Mouse (Mus musculus): ENCODE measurements at regions not wholly inside any gene's neighbourhood (a gene's known extent, or its start where the extent isn't known, plus 50 kb on each side); places are given as distances from the start of the nearest gene placed in this dataset.

GRCm38 (mm10) chr12:118566681-118567080, 265.4 kb upstream of the Sp4 start:
- DNase-seq = no peak
- intact Hi-C loops (cut with DNase I; ENCODE audit: low total_unique reads) = no loop called here

GRCm38 (mm10) chr12:118564394-118565112, 263.3 kb upstream of the Sp4 start:
- intact Hi-C loops (cut with DNase I; ENCODE audit: low total_unique reads) = no loop called here
- no peak for DNase-seq

- intact Hi-C loops (cut with DNase I; ENCODE audit: low total_unique reads) = no loop called here
- DNase-seq = no peak
These were observed 261.0 kb upstream of the Sp4 start for GRCm38 (mm10) chr12:118562226-118562625.

DNA sequence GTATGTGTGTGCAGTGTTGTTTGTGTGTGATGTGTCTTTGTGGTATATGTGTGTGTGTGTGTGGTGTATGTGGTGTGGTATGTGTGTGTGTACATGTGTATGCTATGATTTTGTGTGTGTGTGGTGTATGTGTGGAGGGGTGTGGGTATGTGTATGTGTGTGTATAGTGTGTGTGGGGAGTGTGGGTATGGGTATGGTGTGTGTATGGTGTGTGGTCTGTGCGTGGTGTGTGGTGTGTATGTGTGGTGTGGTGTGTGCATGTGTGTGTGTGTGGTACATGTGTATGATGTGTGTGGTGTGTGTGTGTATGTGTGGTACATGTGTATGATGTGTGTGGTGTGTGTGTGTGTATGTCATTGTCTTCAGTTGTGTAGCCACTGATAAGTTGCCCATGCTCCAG, 247.8 kb upstream of the Sp4 start:
- DNase-seq = no peak
- intact Hi-C loops (cut with DNase I; ENCODE audit: low total_unique reads) = no loop called here

DNA sequence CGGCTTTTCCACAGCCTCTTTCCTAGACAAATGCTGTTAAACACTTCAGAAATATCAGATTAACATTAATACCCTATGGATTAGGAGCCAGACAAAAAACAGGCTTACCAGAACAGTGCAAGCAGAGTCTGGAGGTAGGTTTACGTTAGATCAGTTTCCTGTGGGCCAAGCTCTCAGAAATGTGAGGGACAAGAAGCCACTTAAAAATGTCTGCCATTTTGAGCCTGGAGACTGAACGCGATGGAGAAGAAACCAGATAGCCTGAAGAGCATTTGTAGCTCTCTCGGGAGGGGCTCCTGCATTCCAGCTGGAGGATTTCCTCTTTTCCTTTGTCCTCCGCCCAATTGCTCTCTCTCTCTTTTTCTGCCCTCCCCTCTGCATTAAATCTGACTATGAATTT, 239.1 kb upstream of the Sp4 start:
- intact Hi-C loops (cut with DNase I; ENCODE audit: low total_unique reads) = no loop called here
- no peak for DNase-seq

- intact Hi-C loops (cut with DNase I; ENCODE audit: low total_unique reads) = no loop called here
These were observed 229.3 kb upstream of the Sp4 start for GRCm38 (mm10) chr12:118530514-118530913.

GRCm38 (mm10) chr12:118529428-118530361, 228.5 kb upstream of the Sp4 start:
- no peak for DNase-seq
- intact Hi-C loops (cut with DNase I; ENCODE audit: low total_unique reads) = no loop called here

More at GRCm38 (mm10) chr12:118530514-118530913, 229.3 kb upstream of the Sp4 start:
- no peak for DNase-seq

- DNase-seq = no peak
- intact Hi-C loops (cut with DNase I; ENCODE audit: low total_unique reads) = no loop called here
These were observed 220.5 kb upstream of the Sp4 start for GRCm38 (mm10) chr12:118521770-118522169.

DNA sequence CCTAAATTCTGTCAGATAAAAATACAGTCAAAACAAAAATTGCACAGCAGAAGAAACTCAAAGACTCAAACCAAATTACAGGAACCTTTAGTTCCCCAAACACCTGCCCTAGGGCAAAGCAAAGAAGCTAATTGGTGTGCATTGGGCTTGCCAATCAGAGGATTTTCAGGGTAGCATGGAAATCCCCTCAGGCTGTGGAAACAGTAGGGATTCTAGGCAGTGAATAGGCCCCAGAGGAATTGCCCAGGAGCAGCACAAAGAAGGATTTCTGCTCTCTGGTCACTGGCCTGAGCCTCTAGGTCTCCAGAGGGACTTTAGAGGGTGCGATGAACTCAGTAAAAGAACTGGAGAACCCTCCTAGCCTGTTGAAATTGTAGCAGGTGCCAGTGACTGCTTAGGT, 220.1 kb upstream of the Sp4 start:
- intact Hi-C loops (cut with DNase I; ENCODE audit: low total_unique reads) = no loop called here
- no peak for DNase-seq

DNA sequence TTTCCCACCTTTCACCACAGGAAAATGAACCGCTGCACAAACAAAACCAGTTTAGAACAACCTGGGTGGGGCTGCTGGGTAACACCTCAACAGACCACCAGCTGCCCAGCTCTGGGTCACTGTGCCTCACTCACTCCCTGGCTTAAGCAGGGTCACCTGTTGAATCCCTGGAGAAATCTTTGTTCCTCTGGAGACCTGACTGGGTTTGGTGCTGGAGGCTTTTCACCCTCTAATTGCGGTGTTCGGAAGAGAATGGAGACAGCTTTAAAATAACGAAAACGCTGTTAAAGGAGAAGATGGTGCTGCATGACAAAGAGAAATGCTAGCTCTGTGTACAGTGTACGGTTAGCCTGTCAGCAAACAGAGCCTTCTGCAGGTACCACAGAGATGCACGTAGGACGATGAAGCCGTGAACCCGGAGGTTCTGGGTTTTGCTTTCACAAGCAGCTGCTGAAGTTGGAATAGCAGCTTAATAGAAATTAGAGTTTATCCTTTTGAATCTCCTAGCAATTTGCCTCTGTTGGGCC, 218.6 kb upstream of the Sp4 start:
- intact Hi-C loops (cut with DNase I; ENCODE audit: low total_unique reads) = no loop called here
- no peak for DNase-seq

DNA sequence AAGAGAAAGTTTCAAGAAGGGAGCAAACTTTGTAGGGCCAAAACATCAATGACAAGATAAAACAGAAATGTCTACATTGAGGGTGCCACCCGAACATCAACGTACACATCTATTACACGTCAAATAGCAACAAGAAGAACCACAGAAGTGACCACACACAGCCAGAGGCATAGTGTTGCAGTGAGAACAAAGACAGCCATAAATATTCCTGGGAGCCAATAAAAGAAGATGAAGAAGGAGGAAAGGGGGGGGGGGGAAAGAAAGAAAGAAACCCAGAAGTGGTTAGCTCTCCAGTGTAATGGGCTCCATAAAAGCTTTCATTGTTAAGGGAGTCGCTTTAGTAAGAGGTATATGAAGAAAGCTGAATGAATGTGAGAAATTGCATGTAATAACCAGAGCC, 209.7 kb upstream of the Sp4 start:
- no peak for DNase-seq
- intact Hi-C loops (cut with DNase I; ENCODE audit: low total_unique reads) = no loop called here

DNA sequence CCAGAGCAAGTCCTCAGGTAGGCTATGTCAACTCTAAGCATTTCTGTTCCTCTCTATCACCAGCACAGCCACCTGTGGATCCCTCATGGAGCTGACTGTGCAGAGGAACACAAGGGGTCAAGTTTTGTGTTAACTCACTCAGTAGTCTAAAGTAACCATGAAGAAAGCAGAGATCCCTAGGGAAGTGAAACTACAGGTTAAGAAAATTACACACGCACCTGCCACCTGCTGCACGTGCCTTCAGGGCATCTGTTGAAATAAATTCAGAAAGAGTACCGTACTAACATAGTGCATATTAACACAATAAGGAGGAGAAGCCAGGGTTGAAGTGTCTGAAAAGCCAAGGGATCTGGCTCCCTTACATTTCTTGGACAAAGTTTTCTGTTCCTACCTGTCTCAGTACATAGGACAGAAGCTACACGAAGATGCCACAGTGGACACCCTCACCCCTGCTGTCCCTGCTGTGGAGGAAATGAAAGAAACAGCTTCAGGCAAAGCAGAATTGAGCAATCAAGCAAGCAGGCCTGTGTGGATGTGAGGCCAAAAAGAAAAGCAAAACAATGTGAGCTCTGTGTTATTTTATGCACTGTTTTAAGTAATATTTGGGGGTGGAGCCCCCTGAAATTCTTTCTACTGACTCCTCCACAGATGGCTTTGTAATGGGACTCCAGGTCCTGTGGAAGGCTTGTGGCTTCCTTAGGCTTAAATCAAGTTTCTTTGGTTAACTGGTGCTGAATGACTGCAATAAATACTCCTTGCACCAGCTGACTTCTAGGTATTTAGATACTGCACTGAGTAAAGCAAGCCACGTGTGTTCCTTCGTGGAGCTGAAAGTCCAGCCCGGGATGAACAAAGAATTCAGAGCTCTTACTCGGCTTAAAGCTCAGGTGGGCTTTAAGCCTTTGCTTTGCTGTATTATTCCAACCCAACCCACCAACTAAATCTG, 208.0 kb upstream of the Sp4 start:
- no peak for DNase-seq
- intact Hi-C loops (cut with DNase I; ENCODE audit: low total_unique reads) = no loop called here

DNA sequence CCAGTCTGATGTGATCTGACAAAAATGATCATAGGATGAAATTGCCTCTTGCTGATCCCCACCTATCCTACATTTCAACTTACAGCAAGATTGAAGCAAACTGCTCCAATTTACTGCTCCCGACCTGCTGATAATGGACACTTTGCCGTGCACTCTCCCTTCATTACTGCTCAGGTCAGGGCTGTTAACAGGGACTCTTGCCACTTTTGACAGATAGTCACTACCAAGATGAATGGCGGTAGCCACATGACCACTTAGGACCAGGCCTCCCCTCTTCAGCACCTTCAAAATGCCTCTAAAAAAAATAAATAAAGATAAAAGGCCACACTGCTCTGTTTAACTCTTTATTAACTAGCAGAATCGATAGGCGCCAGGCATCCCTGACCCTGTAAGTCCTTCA, 199.2 kb upstream of the Sp4 start:
- no peak for DNase-seq
- intact Hi-C loops (cut with DNase I; ENCODE audit: low total_unique reads) = no loop called here

DNA sequence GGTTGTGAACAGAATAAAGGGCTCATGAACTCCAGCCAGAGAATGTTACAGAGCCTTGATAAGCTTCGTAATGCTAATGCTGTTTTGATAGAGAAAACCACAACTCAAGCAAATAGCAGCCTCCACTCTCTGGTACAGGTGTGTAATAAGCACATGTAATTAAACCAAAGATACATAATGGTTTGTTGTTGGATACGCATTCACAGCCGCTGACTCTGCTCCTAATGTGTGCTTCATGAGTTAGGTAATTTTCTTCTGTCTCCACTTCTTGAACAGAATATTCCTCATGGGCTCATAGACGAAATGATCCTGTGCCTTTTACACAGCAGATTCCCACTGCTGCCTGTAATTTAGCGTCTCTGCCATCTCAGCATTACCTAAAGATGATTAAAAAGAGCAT, 186.8 kb upstream of the Sp4 start:
- intact Hi-C loops (cut with DNase I; ENCODE audit: low total_unique reads) = loop anchor here (10.0 kb wide), 1 partner anchor 127 kb away; no protein-coding TSS in a partner anchor
- no peak for DNase-seq

DNA sequence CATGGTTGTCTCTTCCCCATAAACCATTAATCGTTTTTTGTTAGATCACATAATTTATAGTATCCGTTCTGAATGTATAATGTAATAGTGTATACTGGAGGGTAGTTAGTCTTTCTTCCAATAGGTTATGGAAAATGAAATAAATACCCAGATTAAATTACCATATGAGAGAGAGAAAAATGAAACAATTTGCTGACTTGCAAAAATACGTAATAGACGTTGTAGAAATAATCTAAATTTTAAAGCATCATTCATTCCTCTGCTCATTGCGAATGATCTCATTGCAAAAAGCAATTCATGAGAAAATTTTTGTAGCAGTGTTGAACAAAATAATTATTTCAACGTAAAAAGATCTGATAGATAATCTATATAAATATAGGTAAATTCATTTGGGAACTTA, 185.2 kb upstream of the Sp4 start:
- intact Hi-C loops (cut with DNase I; ENCODE audit: low total_unique reads) = loop anchor here (10.0 kb wide), 1 partner anchor 128 kb away; no protein-coding TSS in a partner anchor
- no peak for DNase-seq

DNA sequence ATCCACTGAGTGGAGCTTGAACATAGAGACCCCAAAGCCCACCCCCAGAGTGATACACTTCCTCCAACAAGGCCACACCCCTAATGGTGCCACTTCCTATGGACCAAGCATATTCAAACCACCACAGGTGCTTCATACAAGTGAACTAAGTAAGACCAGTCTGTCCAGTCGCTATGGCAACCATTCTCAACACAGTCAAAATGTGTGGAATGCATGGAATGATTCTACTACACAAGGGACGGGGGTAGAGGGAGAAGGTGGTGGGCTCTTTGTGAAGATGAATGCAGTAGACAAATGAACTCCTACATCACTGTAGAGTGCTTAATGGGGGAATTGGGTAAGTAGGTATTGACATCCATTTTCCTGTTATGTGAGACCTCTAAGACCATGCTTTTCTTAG, 180.1 kb upstream of the Sp4 start:
- no peak for DNase-seq
- intact Hi-C loops (cut with DNase I; ENCODE audit: low total_unique reads) = loop anchor here (10.0 kb wide), 1 partner anchor 133 kb away; no protein-coding TSS in a partner anchor

DNA sequence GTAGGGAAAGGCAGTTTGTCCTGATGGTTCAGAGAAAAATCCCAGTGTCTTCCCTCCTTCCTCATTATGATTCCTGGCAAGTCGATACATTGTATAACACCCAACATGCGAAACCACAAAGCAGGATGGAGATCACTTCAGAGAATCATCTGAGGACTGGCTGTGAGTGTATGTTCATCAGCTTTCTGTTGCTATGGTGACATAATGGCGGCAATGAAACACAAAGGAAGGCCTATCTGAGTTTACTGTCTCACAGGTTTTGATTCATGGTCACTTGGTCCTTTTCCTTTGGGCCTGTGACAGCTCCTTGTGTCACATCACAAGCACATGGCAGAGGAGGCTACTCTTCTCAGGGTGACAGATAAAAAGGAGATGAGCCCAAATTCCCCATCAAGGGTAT, 173.5 kb upstream of the Sp4 start:
- DNase-seq = no peak
- intact Hi-C loops (cut with DNase I; ENCODE audit: low total_unique reads) = no loop called here

GRCm38 (mm10) chr12:118466837-118467236, 165.6 kb upstream of the Sp4 start:
- intact Hi-C loops (cut with DNase I; ENCODE audit: low total_unique reads) = no loop called here
- no peak for DNase-seq

Measured in gastrocnemius, postnatal 14 days (tissue).